Mouse (Mus musculus): ENCODE measurements around the gene Prune1. TPM values are rescaled to one million over a fixed set of nuclear protein-coding genes. Genes with fewer than 3 reads are reported as not detected.

Prune1 gene
- polyA plus RNA-seq, 1 experiment from 2014 or later = 24.2 TPM

GRCm38 (mm10) chr3:95317414-95318080 is 35.7 kb upstream of the Prune1 start:
- Histone ChIP-seq H3K27ac (replicated peaks; ENCODE audit: low read depth, low read length) (no peak overlapping the region; the same call in 1 of the 2 replicates), H3K27me3 (replicated peaks; ENCODE audit: control insufficient read depth, insufficient read depth, low read length) (no peaks in the 10 kb centered on the region), H3K9ac (ENCODE audit: low read depth, low read length) (0 out of 2 replicates have a peak overlapping the region, but pooled peaks have one; percentile 26), H3K4me3 (ENCODE audit: low read depth, low read length) (peak overlapping the region; percentile 17), H3K9me3 (ENCODE audit: control insufficient read depth, low read length) (no peaks in the 10 kb centered on the region), H3K4me2 (ENCODE audit: low read depth, low read length) (peak overlapping the region; percentile 37), H3K36me3 (ENCODE audit: control insufficient read depth, insufficient read depth, low read length) (peaks cover 40% of the 10 kb centered on the region), H3K4me1 (ENCODE audit: control insufficient read depth, insufficient read depth, low read length) (peaks cover 12% of the 10 kb centered on the region)
- no peak; the same call in 1 of the 2 replicates for ATAC-seq (ENCODE audit: low read depth)
- DNase-seq (ENCODE audit: low spot score) = peak; percentile 69
- WGBS = 16% methylated on average over 12 of the region's 12 CpGs

- DNase-seq (ENCODE audit: low spot score) (no peak), ATAC-seq (ENCODE audit: low read depth) (no peak)
- Histone ChIP-seq H3K27ac (replicated peaks; ENCODE audit: low read depth, low read length) (peak overlapping the region; percentile 94), H3K36me3 (ENCODE audit: control insufficient read depth, insufficient read depth, low read length) (peaks cover 24% of the 10 kb centered on the region), H3K4me2 (ENCODE audit: low read depth, low read length) (peak overlapping the region; percentile 68), H3K9ac (ENCODE audit: low read depth, low read length) (peak overlapping the region; percentile 99), H3K9me3 (ENCODE audit: control insufficient read depth, low read length) (no peaks in the 10 kb centered on the region), H3K27me3 (replicated peaks; ENCODE audit: control insufficient read depth, insufficient read depth, low read length) (no peaks in the 10 kb centered on the region), H3K4me3 (ENCODE audit: low read depth, low read length) (peak overlapping the region; percentile 90), H3K4me1 (ENCODE audit: control insufficient read depth, insufficient read depth, low read length) (peaks cover 12% of the 10 kb centered on the region)
- 13% methylated on average over 9 of the region's 9 CpGs for WGBS
These were observed 34.1 kb upstream of the Prune1 start for GRCm38 (mm10) chr3:95315844-95316550.

GRCm38 (mm10) chr3:95315094-95315843 is 33.4 kb upstream of the Prune1 start:
- ATAC-seq (ENCODE audit: low read depth) (peak; percentile 95), DNase-seq (ENCODE audit: low spot score) (peak; percentile 94)
- peak overlapping the region; percentile 94 for H3K27ac ChIP-seq (replicated peaks; ENCODE audit: low read depth, low read length)
- peaks cover 17% of the 10 kb centered on the region for H3K36me3 ChIP-seq (ENCODE audit: control insufficient read depth, insufficient read depth, low read length)
- peak overlapping the region; percentile 68 for H3K4me2 ChIP-seq (ENCODE audit: low read depth, low read length)
- H3K27me3 ChIP-seq (replicated peaks; ENCODE audit: control insufficient read depth, insufficient read depth, low read length) = no peaks in the 10 kb centered on the region
- H3K9me3 ChIP-seq (ENCODE audit: control insufficient read depth, low read length) = no peaks in the 10 kb centered on the region
- H3K4me1 ChIP-seq (ENCODE audit: control insufficient read depth, insufficient read depth, low read length) = peaks cover 12% of the 10 kb centered on the region
- peak overlapping the region; percentile 90 for H3K4me3 ChIP-seq (ENCODE audit: low read depth, low read length)
- H3K9ac ChIP-seq (ENCODE audit: low read depth, low read length) = peak overlapping the region; percentile 99
- WGBS = under 1% methylated on average over 30 of the region's 71 CpGs

- Histone ChIP-seq H3K36me3 (ENCODE audit: control insufficient read depth, insufficient read depth, low read length) (peaks cover 10% of the 10 kb centered on the region), H3K9me3 (ENCODE audit: control insufficient read depth, low read length) (no peaks in the 10 kb centered on the region), H3K27ac (replicated peaks; ENCODE audit: low read depth, low read length) (peak within 1 kb of the TSS; percentile 94), H3K4me1 (ENCODE audit: control insufficient read depth, insufficient read depth, low read length) (peaks cover 12% of the 10 kb centered on the region), H3K27me3 (replicated peaks; ENCODE audit: control insufficient read depth, insufficient read depth, low read length) (no peaks in the 10 kb centered on the region), H3K4me3 (ENCODE audit: low read depth, low read length) (peak within 1 kb of the TSS; percentile 90), H3K4me2 (ENCODE audit: low read depth, low read length) (peak within 1 kb of the TSS; percentile 68), H3K9ac (ENCODE audit: low read depth, low read length) (peak within 1 kb of the TSS; percentile 99)
- ATAC-seq (ENCODE audit: low read depth) (peak; percentile 6; the same call in 1 of the 2 replicates), DNase-seq (ENCODE audit: low spot score) (no peak)
- WGBS = 4% methylated on average over 19 of the region's 27 CpGs
These were observed 32.7 kb upstream of the Prune1 start, which contains the start of gene Cers2 for GRCm38 (mm10) chr3:95314486-95315093. TSS of gene Cers2 (plus strand) at chr3:95314791.

- H3K27ac ChIP-seq (replicated peaks; ENCODE audit: low read depth, low read length) = no peak overlapping the region
- H3K9me3 ChIP-seq (ENCODE audit: control insufficient read depth, low read length) = no peaks in the 10 kb centered on the region
- H3K9ac ChIP-seq (ENCODE audit: low read depth, low read length) = no peak overlapping the region; the same call in 1 of the 2 replicates
- peaks cover 12% of the 10 kb centered on the region for H3K4me1 ChIP-seq (ENCODE audit: control insufficient read depth, insufficient read depth, low read length)
- 0 out of 2 replicates have a peak, but pooled peaks cover 7% of the 10 kb centered on the region for H3K36me3 ChIP-seq (ENCODE audit: control insufficient read depth, insufficient read depth, low read length)
- no peaks in the 10 kb centered on the region for H3K27me3 ChIP-seq (replicated peaks; ENCODE audit: control insufficient read depth, insufficient read depth, low read length)
- ATAC-seq (ENCODE audit: low read depth) (no peak), DNase-seq (ENCODE audit: low spot score) (no peak)
- H3K4me3 ChIP-seq (ENCODE audit: low read depth, low read length) = 0 out of 2 replicates have a peak overlapping the region, but pooled peaks have one; percentile 90
- H3K4me2 ChIP-seq (ENCODE audit: low read depth, low read length) = peak overlapping the region; percentile 68
- 61% methylated on average over 6 of the region's 6 CpGs for WGBS
These were observed 32.2 kb upstream of the Prune1 start for GRCm38 (mm10) chr3:95314075-95314474.

- H3K4me3 ChIP-seq (ENCODE audit: low read depth, low read length) = no peak overlapping the region
- 34% methylated on average over 7 of the region's 7 CpGs for WGBS
- no peak for DNase-seq (ENCODE audit: low spot score)
- no peak overlapping the region for H3K27ac ChIP-seq (replicated peaks; ENCODE audit: low read depth, low read length)
- no peak overlapping the region for H3K9ac ChIP-seq (ENCODE audit: low read depth, low read length)
- peaks cover 12% of the 10 kb centered on the region for H3K4me1 ChIP-seq (ENCODE audit: control insufficient read depth, insufficient read depth, low read length)
- H3K4me2 ChIP-seq (ENCODE audit: low read depth, low read length) = no peak overlapping the region
- H3K36me3 ChIP-seq (ENCODE audit: control insufficient read depth, insufficient read depth, low read length) = 0 out of 2 replicates have a peak, but pooled peaks cover under 1% of the 10 kb centered on the region
- no peak for ATAC-seq (ENCODE audit: low read depth)
- H3K9me3 ChIP-seq (ENCODE audit: control insufficient read depth, low read length) = no peaks in the 10 kb centered on the region
- no peaks in the 10 kb centered on the region for H3K27me3 ChIP-seq (replicated peaks; ENCODE audit: control insufficient read depth, insufficient read depth, low read length)
These were observed 31.6 kb upstream of the Prune1 start for GRCm38 (mm10) chr3:95313476-95313875.

- Histone ChIP-seq H3K4me2 (ENCODE audit: low read depth, low read length) (no peak overlapping the region), H3K4me1 (ENCODE audit: control insufficient read depth, insufficient read depth, low read length) (peaks cover 10% of the 10 kb centered on the region), H3K9me3 (ENCODE audit: control insufficient read depth, low read length) (no peaks in the 10 kb centered on the region), H3K27me3 (replicated peaks; ENCODE audit: control insufficient read depth, insufficient read depth, low read length) (no peaks in the 10 kb centered on the region), H3K27ac (replicated peaks; ENCODE audit: low read depth, low read length) (no peak overlapping the region), H3K9ac (ENCODE audit: low read depth, low read length) (no peak overlapping the region), H3K4me3 (ENCODE audit: low read depth, low read length) (no peak overlapping the region), H3K36me3 (ENCODE audit: control insufficient read depth, insufficient read depth, low read length) (no peaks in the 10 kb centered on the region)
- no peak for DNase-seq (ENCODE audit: low spot score)
- no peak for ATAC-seq (ENCODE audit: low read depth)
- WGBS = 76% methylated on average over 6 of the region's 6 CpGs
These were observed 30.7 kb upstream of the Prune1 start for GRCm38 (mm10) chr3:95312623-95313022.

All from embryonic facial prominence, embryonic 14.5 days (tissue).